ENCODE assay signal across 16 mouse cellular contexts in genomic region chr4:134484231-134484630, GRCm38 (mm10). TPM values are rescaled to one million over a fixed set of nuclear protein-coding genes. Genes with fewer than 3 reads are reported as not detected.
A peak's percentile ranks its signal among the peaks of the same experiment; 100 is the strongest.
DNase-seq lines count a peak whose midpoint lies in the region; TF ChIP-seq lines count a peak whose summit lies in the region.
"Had no signal": no experiment of that assay in that cellular context is flagged by ENCODE, and none has a peak within 500 bp of the region (broad histone marks: within the 10 kb centered on the region; RNA-seq: fewer than 3 reads in every experiment).

No protein-coding gene starts in this region.

- intact Hi-C loops in left cerebral cortex, adult 2 months (cut with DNase I), result loop anchor here (10.0 kb wide), 1 partner anchor 229 kb away; the partner anchor contains the start of gene Grrp1
- intact Hi-C loops in left cerebral cortex, postnatal 14 days (cut with DNase I), result no loop called here

- H3K27ac ChIP-seq in left cerebral cortex, adult 2 months, result peak overlapping the region; percentile 82
- H3K27ac ChIP-seq in cortical plate, adult 2 months (ENCODE audit: insufficient read depth, low read length), result peak overlapping the region; percentile 25; the same call in 1 of the 2 replicates
- H3K27ac ChIP-seq in hindbrain, embryonic 10.5 days, result no peak overlapping the region
- H3K27ac ChIP-seq: embryonic facial prominence, embryonic 13.5 days; forebrain, embryonic 12.5 days; heart, adult 2 months; hindbrain, embryonic 15.5 days had no signal

- no peaks in the 10 kb centered on the region for H3K9me3 ChIP-seq in hindbrain, embryonic 10.5 days
- H3K9me3 ChIP-seq: embryonic facial prominence, embryonic 13.5 days; forebrain, embryonic 12.5 days; heart, embryonic 12.5 days; hindbrain, embryonic 15.5 days had no signal

- peak; percentile 48 to 71 for DNase-seq in cerebellum, adult 18-20 months
- DNase-seq in cerebellum, postnatal 14 days, result no peak
- no peak for DNase-seq in left cerebral cortex, adult 2 months (ENCODE audit: extremely low spot score in 1 of 2, low spot score in 2 of 2)
- no peak for DNase-seq in left cerebral cortex, postnatal 14 days (ENCODE audit: low spot score in 2 of 2)
- peak; percentile 77 for DNase-seq in cerebellum, adult 9-10 months
- no peak for DNase-seq in hindbrain, embryonic 10.5 days (ENCODE audit: low spot score)
- DNase-seq in frontal cortex, postnatal 25 days (ENCODE audit: low spot score in 2 of 2), result no peak
- DNase-seq: adrenal gland, adult 8-10 months; gastrocnemius, postnatal 14 days had no signal

- WGBS in hindbrain, embryonic 10.5 days, result 85% methylated on average over 10 of the region's 10 CpGs

- peaks cover 11% of the 10 kb centered on the region; the same call in 1 of the 2 replicates for H3K27me3 ChIP-seq in hindbrain, embryonic 10.5 days (ENCODE audit: insufficient read depth, poor library complexity, severe bottlenecking)
- H3K27me3 ChIP-seq: hindbrain, embryonic 15.5 days had no signal

- TF ChIP-seq CTCF in left cerebral cortex, adult 2 months (IDR thresholded peaks at IDR 0.05), result no peak
- no peak for TF ChIP-seq CTCF in cortical plate, adult 2 months (IDR thresholded peaks at IDR 0.05; ENCODE audit: extremely low read depth, insufficient read depth, low read length)

- no peak for TF ChIP-seq POLR2A in cortical plate, adult 2 months (IDR thresholded peaks at IDR 0.05; ENCODE audit: extremely low read depth, insufficient read depth, low read length)

- peaks cover 6% of the 10 kb centered on the region; the same call in 1 of the 2 replicates for H3K4me1 ChIP-seq in cortical plate, adult 2 months (ENCODE audit: control insufficient read depth, insufficient read depth, low read length)
- H3K4me1 ChIP-seq in hindbrain, embryonic 10.5 days (replicated peaks), result 0 out of 2 replicates have a peak, but pooled peaks cover 5% of the 10 kb centered on the region
- H3K4me1 ChIP-seq: forebrain, embryonic 12.5 days; heart, embryonic 12.5 days had no signal

- H3K36me3 ChIP-seq in hindbrain, embryonic 10.5 days, result no peaks in the 10 kb centered on the region
- H3K36me3 ChIP-seq: embryonic facial prominence, embryonic 13.5 days; forebrain, embryonic 12.5 days; heart, embryonic 12.5 days; hindbrain, embryonic 15.5 days had no signal

- no peak overlapping the region for H3K4me3 ChIP-seq in left cerebral cortex, adult 2 months
- no peak overlapping the region for H3K4me3 ChIP-seq in cortical plate, adult 2 months (ENCODE audit: insufficient read depth, low read length)
- H3K4me3 ChIP-seq in hindbrain, embryonic 10.5 days, result no peak overlapping the region
- H3K4me3 ChIP-seq: embryonic facial prominence, embryonic 13.5 days; forebrain, embryonic 12.5 days; heart, adult 2 months; heart, embryonic 12.5 days; hindbrain, embryonic 15.5 days had no signal

RNA-seq across cellular contexts. Expression of gene Paqr7, which starts 12.3 kb away (rescaled TPM):
- total RNA-seq in left cerebral cortex, adult 2 months (2021), result 10 to 100 TPM; 69.3 to 77.9 TPM
- total RNA-seq in left cerebral cortex, postnatal 14 days (2021), result 10 to 100 TPM; 54.6 to 55.8 TPM
- polyA plus RNA-seq in cortical plate, adult 2 months (2012; rRNA removed), result 78.7 and 81.5 TPM in 2 replicates
- polyA plus RNA-seq in hindbrain, embryonic 10.5 days (2016; fragmentation: Nextera tagmentation; extraction: Ambion mirVana), result 3.1 and 4.3 TPM in 2 replicates

RNA-seq across cellular contexts. Expression of gene Stmn1, which starts 16.1 kb away (rescaled TPM):
- 1,000 to 10,000 TPM in 1 of 2 experiments, 100 to 1,000 TPM in 1; 990 to 1,034 TPM for total RNA-seq in left cerebral cortex, adult 2 months (2021)
- total RNA-seq in left cerebral cortex, postnatal 14 days (2021), result 1,000 to 10,000 TPM; 1,227 to 1,286 TPM
- polyA plus RNA-seq in cortical plate, adult 2 months (2012; rRNA removed), result 901 and 956 TPM in 2 replicates
- 2,849 and 3,914 TPM in 2 replicates for polyA plus RNA-seq in hindbrain, embryonic 10.5 days (2016; fragmentation: Nextera tagmentation; extraction: Ambion mirVana)

RNA-seq across cellular contexts. Expression of gene Aunip, which starts 26.6 kb away (rescaled TPM):
- under 1 TPM; 0.54 to 0.63 TPM for total RNA-seq in left cerebral cortex, adult 2 months (2021)
- under 1 TPM; 0.53 to 0.55 TPM for total RNA-seq in left cerebral cortex, postnatal 14 days (2021)
- 0.23 and 0.31 TPM in 2 replicates for polyA plus RNA-seq in cortical plate, adult 2 months (2012; rRNA removed)
- polyA plus RNA-seq in hindbrain, embryonic 10.5 days (2016; fragmentation: Nextera tagmentation; extraction: Ambion mirVana), result 19.3 and 25.9 TPM in 2 replicates
- total RNA-seq: gastrocnemius, adult 18-20 months had no signal
- polyA plus RNA-seq: heart, adult 2 months had no signal

RNA-seq across cellular contexts. Expression of gene Mtfr1l, which starts 51.0 kb away (rescaled TPM):
- 10 to 100 TPM; 60.6 to 66.1 TPM for total RNA-seq in left cerebral cortex, adult 2 months (2021)
- 10 to 100 TPM; 69.4 to 71.9 TPM for total RNA-seq in left cerebral cortex, postnatal 14 days (2021)
- 111 and 118 TPM in 2 replicates for polyA plus RNA-seq in cortical plate, adult 2 months (2012; rRNA removed)
- polyA plus RNA-seq in hindbrain, embryonic 10.5 days (2016; fragmentation: Nextera tagmentation; extraction: Ambion mirVana), result 115 and 125 TPM in 2 replicates

Comparison
In these comparisons a context has a peak if more than half of its experiments do, and no peak if none do; other contexts are left out.
1. DNase-seq: peak in cerebellum, adult 18-20 months (2 of 2) and cerebellum, adult 9-10 months (single experiment); none in cerebellum, postnatal 14 days (0 of 2), left cerebral cortex, adult 2 months (0 of 2), left cerebral cortex, postnatal 14 days (0 of 2), hindbrain, embryonic 10.5 days (single experiment) and frontal cortex, postnatal 25 days (0 of 2).